Mouse (Mus musculus) cortical plate, adult 2 months (tissue): ENCODE results near the gene F7. TPM values are rescaled to one million over a fixed set of nuclear protein-coding genes. Genes with fewer than 3 reads are reported as not detected.

Source experiments
- H3K27ac ChIP-seq: fragments of 200-500 bp; 2 replicates; pipeline ENCODE4 v1.5.1; 2012; ENCODE audit warnings: low read length, control low read depth, inconsistent platforms; ENCODE audit not compliant: insufficient read depth
- H3K4me1 ChIP-seq: fragments of 200-500 bp; 2 replicates; pipeline ENCODE4 v1.6.1; 2011; ENCODE audit warnings: low read length; ENCODE audit not compliant: control insufficient read depth, insufficient read depth
- H3K4me3 ChIP-seq: fragments of 200-500 bp; 2 replicates; pipeline ENCODE4 v1.5.1; 2011; ENCODE audit warnings: mild to moderate bottlenecking, low read length, control low read depth; ENCODE audit not compliant: insufficient read depth
- CTCF ChIP-seq: fragments of 200-500 bp; IDR thresholded peaks from 2 replicates; pipeline ENCODE4 v1.5.1; 2011; ENCODE audit warnings: mild to moderate bottlenecking, control low read depth, low read length; ENCODE audit not compliant: insufficient read depth; ENCODE audit errors: extremely low read depth
- POLR2A ChIP-seq: fragments of 200-500 bp; IDR thresholded peaks from 2 replicates; pipeline ENCODE4 v1.6.1; 2011; ENCODE audit warnings: mild to moderate bottlenecking, low read length, control low read depth; ENCODE audit not compliant: insufficient read depth; ENCODE audit errors: extremely low read depth
- polyA plus RNA-seq: library from polyadenylated mRNA; depleted of rRNA; stranded (reverse); fragments of >200 nt; gene quantifications from 2 replicates; pipeline ENCODE4 v1.2.3, GENCODE M21; 2012

Gene F7
- polyA plus RNA-seq, 1 experiment = 0.13 TPM

GRCm38 (mm10) chr8:12988722-12989430 lies 37.0 kb upstream of the F7 start:
- Histone ChIP-seq H3K4me1 (peaks cover 14% of the 10 kb centered on the region), H3K27ac (peak overlapping the region; percentile 25; the same call in 1 of the 2 replicates), H3K4me3 (no peak overlapping the region; the same call in 1 of the 2 replicates)
- TF ChIP-seq CTCF (no peak), POLR2A (no peak)

- Histone ChIP-seq H3K4me3 (no peak overlapping the region), H3K4me1 (peaks cover 14% of the 10 kb centered on the region), H3K27ac (no peak overlapping the region)
- TF ChIP-seq CTCF (no peak), POLR2A (no peak)
Observed at GRCm38 (mm10) chr8:12991411-12991810, 34.4 kb upstream of the F7 start.

GRCm38 (mm10) chr8:12994468-12994867 lies 31.4 kb upstream of the F7 start:
- no peak overlapping the region for H3K27ac ChIP-seq
- no peak overlapping the region for H3K4me3 ChIP-seq
- peaks cover 12% of the 10 kb centered on the region for H3K4me1 ChIP-seq
- TF ChIP-seq CTCF (no peak), POLR2A (no peak)

- Histone ChIP-seq H3K4me1 (peaks cover 9% of the 10 kb centered on the region), H3K4me3 (no peak overlapping the region), H3K27ac (no peak overlapping the region)
- TF ChIP-seq POLR2A = no peak
- TF ChIP-seq CTCF = no peak
Observed at GRCm38 (mm10) chr8:12995481-12995880, 30.4 kb upstream of the F7 start.

- Histone ChIP-seq H3K4me3 (no peak overlapping the region), H3K4me1 (peaks cover 2% of the 10 kb centered on the region), H3K27ac (no peak overlapping the region)
- TF ChIP-seq CTCF (no peak), POLR2A (no peak)
Observed at GRCm38 (mm10) chr8:12996831-12997275, 29.0 kb upstream of the F7 start.

- TF ChIP-seq POLR2A = no peak
- TF ChIP-seq CTCF = no peak
- Histone ChIP-seq H3K27ac (no peak overlapping the region), H3K4me3 (no peak overlapping the region), H3K4me1 (peaks cover 2% of the 10 kb centered on the region; the same call in 1 of the 2 replicates)
Observed at GRCm38 (mm10) chr8:12998331-12998730, 27.5 kb upstream of the F7 start.

GRCm38 (mm10) chr8:12999793-13000192 lies 26.0 kb upstream of the F7 start:
- TF ChIP-seq POLR2A (no peak), CTCF (no peak)
- Histone ChIP-seq H3K27ac (no peak overlapping the region), H3K4me3 (no peak overlapping the region), H3K4me1 (peaks cover 2% of the 10 kb centered on the region; the same call in 1 of the 2 replicates)

GRCm38 (mm10) chr8:13007458-13007857 lies 18.4 kb upstream of the F7 start:
- H3K4me3 ChIP-seq = no peak overlapping the region
- H3K4me1 ChIP-seq = no peaks in the 10 kb centered on the region
- TF ChIP-seq POLR2A = no peak
- TF ChIP-seq CTCF = no peak
- H3K27ac ChIP-seq = no peak overlapping the region

GRCm38 (mm10) chr8:13010313-13010712 lies 15.5 kb upstream of the F7 start:
- H3K4me1 ChIP-seq = no peaks in the 10 kb centered on the region
- no peak overlapping the region for H3K4me3 ChIP-seq
- no peak overlapping the region for H3K27ac ChIP-seq
- TF ChIP-seq POLR2A (no peak), CTCF (0 out of 2 replicates have a peak, but pooled peaks have one; percentile 2)

GRCm38 (mm10) chr8:13019560-13019959 lies 6.3 kb upstream of the F7 start:
- TF ChIP-seq POLR2A (no peak), CTCF (no peak)
- H3K27ac ChIP-seq = no peak overlapping the region
- H3K4me1 ChIP-seq = no peaks in the 10 kb centered on the region
- no peak overlapping the region for H3K4me3 ChIP-seq

GRCm38 (mm10) chr8:13021830-13022229 lies 4.0 kb upstream of the F7 start:
- Histone ChIP-seq H3K27ac (no peak overlapping the region), H3K4me3 (no peak overlapping the region), H3K4me1 (no peaks in the 10 kb centered on the region)
- TF ChIP-seq POLR2A (0 out of 2 replicates have a peak, but pooled peaks have one; percentile 34), CTCF (no peak)
